Mouse (Mus musculus) lung, embryonic 16.5 days (tissue): Measurements from ENCODE around the gene Mmp2. TPM values are rescaled to one million over a fixed set of nuclear protein-coding genes. Genes with fewer than 3 reads are reported as not detected.

Source experiments
- ATAC-seq: fragments of 200-750 bp; cut with Nextera tagmentation; 2 replicates; pipeline ENCODE4 v1.8.0; 2017; ENCODE audit warnings: low read depth, mild to moderate bottlenecking, moderate library complexity
- H3K27ac ChIP-seq: fragments of 300-500 bp; sonication (generic); 2 replicates; pipeline ENCODE4 v1.5.1; 2014; ENCODE audit warnings: mild to moderate bottlenecking, control low read depth, low read length
- H3K27me3 ChIP-seq: fragments of 300-500 bp; sonication (generic); 2 replicates; pipeline ENCODE4 v1.6.1; 2014; ENCODE audit warnings: low read depth, low read length, mixed read lengths; ENCODE audit not compliant: control insufficient read depth, insufficient read depth
- H3K36me3 ChIP-seq: fragments of 300-500 bp; sonication (generic); 2 replicates; pipeline ENCODE4 v1.6.1; 2014; ENCODE audit warnings: low read length; ENCODE audit not compliant: control insufficient read depth, insufficient read depth
- H3K4me1 ChIP-seq: fragments of 300-500 bp; sonication (generic); replicated peaks from 2 replicates; pipeline ENCODE4 v1.6.1; 2014; ENCODE audit warnings: low read length, mixed read lengths; ENCODE audit not compliant: control insufficient read depth, insufficient read depth
- H3K4me2 ChIP-seq: fragments of 300-500 bp; sonication (generic); 2 replicates; pipeline ENCODE4 v1.6.1; 2014; ENCODE audit warnings: low read depth, low read length, control low read depth
- H3K4me3 ChIP-seq: fragments of 300-500 bp; sonication (generic); 2 replicates; pipeline ENCODE4 v1.5.1; 2014; ENCODE audit warnings: mild to moderate bottlenecking, low read length, control low read depth
- H3K9ac ChIP-seq: fragments of 300-500 bp; sonication (generic); 2 replicates; pipeline ENCODE4 v1.6.1; 2014; ENCODE audit warnings: low read length, control low read depth
- H3K9me3 ChIP-seq: fragments of 300-500 bp; sonication (generic); 2 replicates; pipeline ENCODE4 v1.6.1; 2016; ENCODE audit warnings: low read length; ENCODE audit not compliant: control insufficient read depth
- WGBS: fragments of 180-500 bp; shearing (Covaris S2); extraction: QIAGEN DNeasy Blood & Tissue Kit; methylation state at CpG from one replicate; pipeline ENCODE4 v1.1.7; 2014; 5-methylcytosine and 5-hydroxymethylcytosine counted together
- polyA plus RNA-seq: library from polyadenylated mRNA; unstranded; fragments of >200 nt; fragmentation: Nextera tagmentation; extraction: Ambion mirVana; gene quantifications from 2 replicates; pipeline ENCODE4 v1.2.1, GENCODE M21; 2015

Mmp2 gene
- polyA plus RNA-seq, 1 experiment from 2014 or later, result 249 TPM

DNA sequence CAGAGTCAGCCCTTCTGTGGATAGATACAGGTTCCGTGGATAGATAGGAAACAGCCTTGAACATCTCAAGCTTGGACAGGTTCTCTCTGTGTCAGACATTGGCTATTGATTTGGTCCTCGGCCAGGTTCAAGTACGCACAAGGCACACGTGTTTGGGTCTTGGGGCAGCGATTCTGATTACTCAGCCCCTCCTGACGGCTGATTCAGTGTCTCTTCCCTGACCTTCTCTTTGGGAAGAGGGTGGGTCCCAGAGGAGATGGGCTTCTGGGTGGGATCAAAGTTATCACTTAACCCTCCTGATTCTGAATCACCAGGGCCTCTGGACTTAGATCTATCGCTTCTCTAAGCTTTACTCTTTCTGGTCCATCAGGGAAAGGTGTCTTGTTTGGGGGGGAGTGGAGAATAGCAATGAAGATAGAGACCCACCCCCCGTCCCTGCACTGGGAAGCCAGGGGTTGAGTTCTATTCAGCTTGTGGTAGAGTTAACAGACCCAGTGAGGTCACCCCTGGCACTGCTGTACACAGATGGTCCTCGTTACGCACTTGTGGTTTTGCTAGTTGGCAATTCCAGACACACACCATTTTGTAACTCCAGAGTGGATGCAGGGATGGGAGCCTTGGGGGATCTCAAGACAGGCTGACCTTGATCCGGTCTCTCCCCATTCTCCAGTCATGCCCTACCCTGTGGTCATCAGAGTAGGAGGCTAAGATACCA is 7.9 kb downstream of the Mmp2 start:
- no peak overlapping the region for H3K27ac ChIP-seq
- no peak overlapping the region for H3K4me2 ChIP-seq
- no peak overlapping the region for H3K9ac ChIP-seq
- no peaks in the 10 kb centered on the region for H3K27me3 ChIP-seq
- H3K36me3 ChIP-seq, result peaks cover 10% of the 10 kb centered on the region; the same call in 1 of the 2 replicates
- 71% methylated on average over 11 of the region's 11 CpGs for whole genome bisulfite sequencing
- H3K4me1 ChIP-seq, result peaks cover 6% of the 10 kb centered on the region; the same call in 1 of the 2 replicates
- no peak overlapping the region for H3K4me3 ChIP-seq
- no peak for ATAC-seq
- no peaks in the 10 kb centered on the region for H3K9me3 ChIP-seq

DNA sequence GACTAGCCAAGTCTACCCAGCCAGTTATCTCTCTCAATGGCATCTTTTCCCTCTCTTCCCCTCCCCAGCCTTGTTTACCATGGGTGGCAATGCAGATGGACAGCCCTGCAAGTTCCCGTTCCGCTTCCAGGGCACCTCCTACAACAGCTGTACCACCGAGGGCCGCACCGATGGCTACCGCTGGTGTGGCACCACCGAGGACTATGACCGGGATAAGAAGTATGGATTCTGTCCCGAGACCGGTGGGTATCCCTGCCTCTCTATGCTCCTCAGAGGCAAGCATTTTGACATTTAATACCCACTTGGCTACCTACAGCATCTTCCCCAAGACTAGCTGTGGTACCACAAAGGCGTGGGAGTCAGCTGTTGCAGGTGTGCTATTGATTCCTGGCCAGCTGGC is 8.8 kb downstream of the Mmp2 start:
- no peaks in the 10 kb centered on the region for H3K9me3 ChIP-seq
- H3K27ac ChIP-seq, result no peak overlapping the region
- H3K4me1 ChIP-seq, result peaks cover 6% of the 10 kb centered on the region; the same call in 1 of the 2 replicates
- no peaks in the 10 kb centered on the region for H3K27me3 ChIP-seq
- H3K36me3 ChIP-seq, result peaks cover 10% of the 10 kb centered on the region
- WGBS, result 95% methylated on average over 11 of the region's 11 CpGs
- H3K4me2 ChIP-seq, result no peak overlapping the region
- no peak for ATAC-seq
- H3K4me3 ChIP-seq, result no peak overlapping the region
- no peak overlapping the region for H3K9ac ChIP-seq

DNA sequence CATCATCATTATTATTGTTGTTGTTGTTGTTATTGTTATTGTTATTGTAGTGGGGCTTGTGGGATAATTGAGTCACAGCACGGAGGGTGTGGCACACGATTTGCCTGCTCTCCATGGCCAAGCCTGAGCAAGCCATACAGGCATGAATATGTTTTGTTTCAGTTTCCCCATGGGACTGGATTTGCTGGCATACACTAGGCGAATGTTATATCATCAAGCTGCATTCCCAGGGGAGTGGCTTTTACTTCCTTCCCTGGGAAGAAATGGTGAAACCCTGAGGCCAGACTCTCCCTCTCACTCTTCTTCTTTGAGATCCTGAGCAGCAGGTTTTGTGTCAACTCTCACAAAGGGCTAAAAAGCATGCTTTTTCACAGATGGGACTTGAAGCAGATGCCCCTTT is 11.5 kb downstream of the Mmp2 start:
- no peak for ATAC-seq
- Histone ChIP-seq H3K9me3 (no peaks in the 10 kb centered on the region), H3K9ac (no peak overlapping the region), H3K27ac (no peak overlapping the region), H3K4me3 (no peak overlapping the region), H3K27me3 (no peaks in the 10 kb centered on the region; the same call in 1 of the 2 replicates), H3K4me2 (no peak overlapping the region), H3K36me3 (peaks cover 3% of the 10 kb centered on the region), H3K4me1 (peaks cover 5% of the 10 kb centered on the region; the same call in 1 of the 2 replicates)
- 73% methylated on average over 3 of the region's 3 CpGs for WGBS

DNA sequence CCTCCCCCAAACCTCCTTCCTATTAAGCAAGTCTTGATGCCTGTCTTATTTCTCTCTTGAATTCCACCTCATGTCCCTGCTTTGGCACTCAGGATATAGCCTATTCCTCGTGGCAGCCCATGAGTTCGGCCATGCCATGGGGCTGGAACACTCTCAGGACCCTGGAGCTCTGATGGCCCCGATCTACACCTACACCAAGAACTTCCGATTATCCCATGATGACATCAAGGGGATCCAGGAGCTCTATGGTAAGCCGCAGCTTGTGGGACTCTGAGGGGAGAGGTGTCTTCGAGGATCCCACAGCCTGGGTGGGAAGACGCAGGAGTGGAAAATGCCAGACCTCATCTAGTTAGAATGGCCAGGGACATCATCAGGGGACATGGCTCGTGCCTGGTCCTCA is 12.1 kb downstream of the Mmp2 start:
- ATAC-seq, result no peak
- Histone ChIP-seq H3K9ac (no peak overlapping the region), H3K36me3 (peaks cover 3% of the 10 kb centered on the region), H3K27ac (no peak overlapping the region), H3K4me1 (peaks cover 3% of the 10 kb centered on the region; the same call in 1 of the 2 replicates), H3K4me2 (no peak overlapping the region), H3K9me3 (no peaks in the 10 kb centered on the region), H3K27me3 (no peaks in the 10 kb centered on the region; the same call in 1 of the 2 replicates), H3K4me3 (no peak overlapping the region)
- WGBS, result 91% methylated on average over 8 of the region's 8 CpGs

DNA sequence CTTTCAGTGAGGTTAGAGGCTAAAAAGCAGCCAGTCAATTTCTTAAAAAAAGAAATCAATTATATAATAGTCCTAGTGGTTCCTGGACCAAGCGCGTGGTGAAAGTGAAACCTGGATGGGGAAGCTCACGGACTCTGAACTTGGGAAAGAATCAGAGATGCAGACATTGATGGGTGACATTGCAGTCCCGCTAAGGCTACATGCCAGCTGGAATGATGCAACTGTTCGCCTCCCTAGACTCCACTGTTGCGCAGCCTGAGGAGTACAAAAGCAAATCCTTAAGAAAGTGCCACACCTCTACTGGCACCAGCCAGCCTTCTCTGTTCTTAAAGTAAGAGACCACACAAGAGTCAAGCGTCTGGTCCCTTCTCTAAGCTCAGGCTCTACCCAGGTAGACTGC is 12.8 kb downstream of the Mmp2 start:
- Histone ChIP-seq H3K4me1 (no peaks in the 10 kb centered on the region), H3K36me3 (peaks cover 3% of the 10 kb centered on the region), H3K27me3 (no peaks in the 10 kb centered on the region; the same call in 1 of the 2 replicates), H3K4me3 (no peak overlapping the region), H3K27ac (no peak overlapping the region), H3K9ac (no peak overlapping the region), H3K9me3 (no peaks in the 10 kb centered on the region), H3K4me2 (no peak overlapping the region)
- 80% methylated on average over 7 of the region's 7 CpGs for WGBS
- ATAC-seq, result peak; percentile 23; the same call in 1 of the 2 replicates

DNA sequence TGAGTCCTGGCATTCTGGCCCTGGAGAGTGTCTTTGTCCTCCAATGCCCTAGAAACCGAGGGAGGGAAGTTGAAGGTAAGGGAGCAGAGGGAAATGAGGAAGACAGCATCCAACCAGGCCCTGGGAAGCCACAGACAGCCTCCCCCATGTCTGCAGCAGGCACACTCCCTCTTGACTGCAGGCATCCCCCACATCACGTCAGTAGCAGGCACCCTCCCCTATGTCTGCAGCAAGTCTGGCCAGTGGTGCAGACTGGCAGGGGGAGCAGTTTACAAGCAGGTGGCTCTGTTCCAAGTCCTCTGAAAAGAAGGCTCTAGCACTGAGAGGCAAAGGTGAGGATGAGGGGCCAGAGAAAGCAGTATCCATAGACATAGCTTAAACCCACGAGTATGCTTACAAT is 19.6 kb downstream of the Mmp2 start:
- ATAC-seq, result 0 out of 2 replicates have a peak, but pooled peaks have one; percentile 10
- 4% methylated on average over 3 of the region's 3 CpGs for WGBS

DNA sequence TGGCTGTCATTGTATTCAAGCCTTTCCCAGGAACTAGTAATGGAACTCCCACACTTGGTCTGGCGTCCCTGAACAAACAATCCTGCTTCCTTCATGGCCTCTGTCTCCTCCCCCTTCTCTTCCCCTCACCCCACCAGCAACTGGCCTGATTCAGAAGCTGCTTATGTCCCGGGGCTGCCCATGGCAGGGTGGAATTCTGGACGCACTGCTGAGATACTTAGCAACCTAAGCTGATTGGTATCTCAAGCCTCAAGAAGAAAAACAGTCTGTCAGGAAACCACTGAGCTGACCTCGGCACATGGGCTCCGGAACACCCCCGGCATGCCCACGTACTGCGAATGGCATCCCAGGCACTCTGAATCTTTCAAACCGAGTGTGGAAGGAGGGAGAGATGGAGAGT is 20.2 kb downstream of the Mmp2 start:
- Histone ChIP-seq H3K36me3 (peaks cover 6% of the 10 kb centered on the region), H3K27ac (no peak overlapping the region)
- WGBS, result 34% methylated on average over 9 of the region's 9 CpGs

More for the DNA sequence above, 19.6 kb downstream of the Mmp2 start:
- Histone ChIP-seq H3K27me3 (no peaks in the 10 kb centered on the region; the same call in 1 of the 2 replicates), H3K9me3 (no peaks in the 10 kb centered on the region), H3K36me3 (peaks cover 5% of the 10 kb centered on the region), H3K9ac (peak overlapping the region; percentile 30; the same call in 1 of the 2 replicates), H3K27ac (0 out of 2 replicates have a peak overlapping the region, but pooled peaks have one; percentile 19), H3K4me2 (peak overlapping the region; percentile 42), H3K4me3 (no peak overlapping the region; the same call in 1 of the 2 replicates), H3K4me1 (peaks cover 37% of the 10 kb centered on the region)

DNA sequence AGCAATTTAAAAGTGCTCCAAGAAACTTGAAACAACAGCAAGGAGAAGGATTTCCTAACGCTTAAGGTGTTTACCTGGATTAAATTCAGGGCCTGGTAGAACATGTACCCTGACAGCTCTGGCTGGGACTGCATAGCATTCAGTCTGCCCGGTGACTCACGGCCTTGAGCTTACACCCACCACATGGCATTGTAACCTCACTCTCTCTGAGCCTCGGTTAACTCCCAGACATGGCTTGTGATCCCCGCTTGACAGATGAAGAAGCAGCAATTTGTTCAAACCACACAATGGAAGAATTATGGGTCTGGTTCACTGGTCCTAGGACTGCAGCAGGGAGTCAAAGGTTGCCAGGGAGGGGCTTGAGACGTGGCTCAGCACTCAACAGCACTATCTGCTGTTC is 22.2 kb downstream of the Mmp2 start:
- Histone ChIP-seq H3K9ac (no peak overlapping the region), H3K9me3 (no peaks in the 10 kb centered on the region), H3K4me3 (no peak overlapping the region), H3K36me3 (peaks cover 6% of the 10 kb centered on the region; the same call in 1 of the 2 replicates), H3K27me3 (peaks cover 1% of the 10 kb centered on the region; the same call in 1 of the 2 replicates), H3K4me2 (no peak overlapping the region), H3K27ac (peak overlapping the region; percentile 29; the same call in 1 of the 2 replicates), H3K4me1 (peaks cover 52% of the 10 kb centered on the region)
- ATAC-seq, result no peak
- WGBS, result 62% methylated on average over 6 of the region's 6 CpGs

More for the DNA sequence above, 20.2 kb downstream of the Mmp2 start:
- peak overlapping the region; percentile 30; the same call in 1 of the 2 replicates for H3K9ac ChIP-seq
- H3K9me3 ChIP-seq, result no peaks in the 10 kb centered on the region
- no peak overlapping the region; the same call in none of the 2 replicates for H3K4me3 ChIP-seq
- peak overlapping the region; percentile 42 for H3K4me2 ChIP-seq
- no peaks in the 10 kb centered on the region for H3K27me3 ChIP-seq
- H3K4me1 ChIP-seq, result peaks cover 39% of the 10 kb centered on the region
- peak; percentile 17; the same call in 1 of the 2 replicates for ATAC-seq

DNA sequence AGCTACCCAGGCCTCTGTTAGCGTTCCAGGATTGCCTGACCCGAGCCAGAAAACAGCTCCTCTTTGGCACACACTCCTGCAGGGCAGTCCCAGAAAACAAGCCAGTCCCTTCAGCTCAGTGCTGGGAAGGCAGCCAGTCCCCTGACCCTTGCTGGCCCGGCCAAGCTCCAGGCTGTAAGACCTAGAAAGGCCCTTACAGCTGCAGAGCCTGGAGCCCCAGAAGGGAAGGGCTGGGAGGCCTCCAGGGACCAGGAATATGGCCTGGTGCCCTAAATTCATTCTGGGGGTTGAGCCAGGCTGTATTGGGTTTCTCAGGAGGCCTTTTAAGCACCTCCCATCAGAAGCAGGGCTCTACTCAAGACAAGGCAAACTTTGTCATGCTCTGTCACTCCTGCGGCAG is 23.1 kb downstream of the Mmp2 start:
- ATAC-seq, result peak; percentile 88
- Histone ChIP-seq H3K9ac (0 out of 2 replicates have a peak overlapping the region, but pooled peaks have one; percentile 9), H3K4me3 (no peak overlapping the region), H3K27ac (peak overlapping the region; percentile 29), H3K27me3 (peaks cover 2% of the 10 kb centered on the region; the same call in 1 of the 2 replicates), H3K4me1 (peaks cover 54% of the 10 kb centered on the region), H3K36me3 (peaks cover 6% of the 10 kb centered on the region; the same call in 1 of the 2 replicates), H3K9me3 (no peaks in the 10 kb centered on the region), H3K4me2 (no peak overlapping the region)
- WGBS, result 29% methylated on average over 4 of the region's 4 CpGs
